Mouse (Mus musculus) lung, adult 2 months (tissue): ENCODE measurements at regions not wholly inside any gene's neighbourhood (a gene's known extent, or its start where the extent isn't known, plus 50 kb on each side); places are given as distances from the start of the nearest gene placed in this dataset.

Experiments used
- DNase-seq: peaks from one replicate; pipeline ENCODE4 v3.0.0; 2022
- H3K4me1 ChIP-seq: fragments of 200-500 bp; 2 replicates; pipeline ENCODE4 v1.6.1; 2011; ENCODE audit warnings: low read length; ENCODE audit not compliant: control insufficient read depth, insufficient read depth
- H3K4me3 ChIP-seq: fragments of 200-500 bp; replicated peaks from 2 replicates; pipeline ENCODE3; 2011; ENCODE audit warnings: low read depth, mild to moderate bottlenecking, control low read depth, low read length; ENCODE audit errors: extremely low read depth
- CTCF ChIP-seq: fragments of 200-500 bp; IDR thresholded peaks from 2 replicates; pipeline ENCODE4 v1.5.1; 2011; ENCODE audit warnings: mild to moderate bottlenecking, low read length, control low read depth; ENCODE audit not compliant: insufficient read depth
- POLR2A ChIP-seq: fragments of 200-500 bp; IDR thresholded peaks from 2 replicates; pipeline ENCODE4 v1.6.1; 2011; ENCODE audit warnings: low read depth, mild to moderate bottlenecking, control low read depth, low read length, borderline replicate concordance; ENCODE audit errors: extremely low read depth
- WGBS: fragments of 180-500 bp; shearing (Covaris S2); methylation state at CpG from one replicate; pipeline ENCODE4 v1.1.7; 2018; 5-methylcytosine and 5-hydroxymethylcytosine counted together

GRCm38 (mm10) chr16:25042669-25043440 lies 243.8 kb upstream of the Tprg start:
- TF ChIP-seq POLR2A (no peak), CTCF (no peak)
- no peak overlapping the region for H3K4me3 ChIP-seq
- 39% methylated on average over 8 of the region's 8 CpGs for WGBS
- DNase-seq = no peak
- H3K4me1 ChIP-seq = peaks cover 2% of the 10 kb centered on the region; the same call in 1 of the 2 replicates

- DNase-seq = no peak
- Histone ChIP-seq H3K4me3 (no peak overlapping the region), H3K4me1 (no peaks in the 10 kb centered on the region)
- TF ChIP-seq POLR2A = no peak
- TF ChIP-seq CTCF = no peak
- 82% methylated on average over 3 of the region's 3 CpGs for WGBS
Measured at GRCm38 (mm10) chr16:25044637-25045036, 242.0 kb upstream of the Tprg start.

- TF ChIP-seq POLR2A = no peak
- TF ChIP-seq CTCF = no peak
- 71% methylated on average over 2 of the region's 2 CpGs for WGBS
- no peak for DNase-seq
- Histone ChIP-seq H3K4me3 (no peak overlapping the region), H3K4me1 (peaks cover 8% of the 10 kb centered on the region)
Measured at GRCm38 (mm10) chr16:25047726-25048125, 238.9 kb upstream of the Tprg start.

- 40% methylated on average over 7 of the region's 7 CpGs for WGBS
- Histone ChIP-seq H3K4me3 (no peak overlapping the region), H3K4me1 (peaks cover 11% of the 10 kb centered on the region)
- no peak for DNase-seq
- TF ChIP-seq POLR2A (no peak), CTCF (no peak)
Measured at GRCm38 (mm10) chr16:25049928-25050510, 236.6 kb upstream of the Tprg start.

DNA sequence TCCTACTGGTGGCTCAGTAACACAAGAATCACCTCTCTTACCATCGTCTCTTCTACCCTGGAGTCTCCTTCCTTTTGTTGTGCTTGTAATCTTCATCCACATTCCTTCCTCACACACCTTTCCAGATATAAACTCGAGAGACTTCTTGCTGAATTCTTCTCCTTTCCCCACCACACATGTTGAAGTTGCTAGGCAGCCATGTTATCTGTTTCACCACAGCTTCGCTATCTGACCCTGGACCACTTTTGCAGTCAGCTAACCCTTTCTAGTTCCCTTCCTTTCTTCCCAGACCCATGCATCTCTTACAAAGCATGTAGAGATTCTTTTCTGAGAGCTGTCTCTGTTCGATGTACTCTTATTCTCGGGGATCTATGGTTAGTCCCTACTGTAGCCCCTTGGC lies 235.6 kb upstream of the Tprg start:
- TF ChIP-seq CTCF (no peak), POLR2A (no peak)
- no peak for DNase-seq
- WGBS = 83% methylated on average over 5 of the region's 5 CpGs
- H3K4me3 ChIP-seq = no peak overlapping the region
- H3K4me1 ChIP-seq = peaks cover 11% of the 10 kb centered on the region

DNA sequence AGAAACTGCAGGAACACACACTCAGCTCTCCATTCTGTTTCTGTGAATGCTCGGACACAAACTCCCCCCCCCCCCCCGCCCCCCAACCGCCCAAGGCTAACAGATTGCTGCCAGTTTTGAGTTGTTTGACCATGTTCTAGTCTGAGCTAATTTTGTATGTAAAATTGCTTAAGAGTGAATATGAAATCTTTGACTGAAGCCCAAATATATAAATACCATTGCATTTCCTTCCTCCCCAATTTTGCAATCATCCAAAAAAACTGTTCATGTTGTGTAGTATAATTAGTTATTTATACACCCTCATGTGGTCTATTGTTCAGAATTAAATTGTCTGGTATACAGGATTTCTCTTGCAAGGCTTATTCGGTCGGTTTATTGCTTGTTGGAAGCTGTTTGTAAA lies 234.2 kb upstream of the Tprg start:
- no peak for DNase-seq
- Histone ChIP-seq H3K4me3 (no peak overlapping the region), H3K4me1 (peaks cover 11% of the 10 kb centered on the region)
- TF ChIP-seq POLR2A (no peak), CTCF (no peak)
- 44% methylated on average over 5 of the region's 5 CpGs for WGBS

- WGBS = 22% methylated on average over 5 of the region's 5 CpGs
- no peak overlapping the region for H3K4me3 ChIP-seq
- peaks cover 11% of the 10 kb centered on the region for H3K4me1 ChIP-seq
- no peak for TF ChIP-seq POLR2A
- no peak for TF ChIP-seq CTCF
- DNase-seq = no peak
Measured at GRCm38 (mm10) chr16:25052917-25053343, 233.7 kb upstream of the Tprg start.

GRCm38 (mm10) chr16:25054304-25054703 lies 232.3 kb upstream of the Tprg start:
- WGBS = 88% methylated on average over 2 of the region's 2 CpGs
- TF ChIP-seq POLR2A = no peak
- TF ChIP-seq CTCF = no peak
- Histone ChIP-seq H3K4me1 (peaks cover 18% of the 10 kb centered on the region), H3K4me3 (no peak overlapping the region)
- no peak for DNase-seq

DNA sequence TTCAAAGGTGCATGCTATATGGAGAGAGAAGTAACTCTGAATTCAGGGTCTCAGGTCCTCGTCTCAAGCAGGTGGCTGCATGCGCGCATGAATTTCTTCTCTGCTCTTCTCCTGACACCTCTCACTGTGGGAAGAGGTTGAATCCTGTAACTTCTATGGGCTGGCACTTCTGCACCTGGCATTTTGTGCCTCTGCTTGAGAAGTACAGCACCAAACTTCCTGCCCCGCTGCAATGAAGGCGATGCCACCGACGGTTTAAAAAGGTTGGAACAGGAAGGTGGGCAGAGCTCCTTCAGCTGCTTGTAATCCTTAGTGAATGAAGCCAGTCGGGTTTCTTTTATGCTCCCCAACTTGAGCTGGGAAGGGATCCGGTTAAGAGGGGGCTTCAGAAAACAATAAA lies 231.2 kb upstream of the Tprg start:
- Histone ChIP-seq H3K4me1 (peaks cover 19% of the 10 kb centered on the region), H3K4me3 (no peak overlapping the region)
- TF ChIP-seq CTCF = no peak
- no peak for TF ChIP-seq POLR2A
- DNase-seq = no peak
- WGBS = 74% methylated on average over 9 of the region's 9 CpGs

GRCm38 (mm10) chr16:25058051-25058747 lies 228.4 kb upstream of the Tprg start:
- 61% methylated on average over 11 of the region's 11 CpGs for WGBS
- peak overlapping the region; percentile 97 for H3K4me3 ChIP-seq
- TF ChIP-seq CTCF = no peak
- TF ChIP-seq POLR2A = no peak
- no peak for DNase-seq
- H3K4me1 ChIP-seq = peaks cover 10% of the 10 kb centered on the region
